Mouse (Mus musculus): Measurements from ENCODE around the gene Txnrd1. TPM values are rescaled to one million over a fixed set of nuclear protein-coding genes. Genes with fewer than 3 reads are reported as not detected.
A peak's percentile ranks its signal among the peaks of the same experiment; 100 is the strongest.

Gene Txnrd1
- total RNA-seq, 1 experiment from 2014 or later: 115 TPM

DNA sequence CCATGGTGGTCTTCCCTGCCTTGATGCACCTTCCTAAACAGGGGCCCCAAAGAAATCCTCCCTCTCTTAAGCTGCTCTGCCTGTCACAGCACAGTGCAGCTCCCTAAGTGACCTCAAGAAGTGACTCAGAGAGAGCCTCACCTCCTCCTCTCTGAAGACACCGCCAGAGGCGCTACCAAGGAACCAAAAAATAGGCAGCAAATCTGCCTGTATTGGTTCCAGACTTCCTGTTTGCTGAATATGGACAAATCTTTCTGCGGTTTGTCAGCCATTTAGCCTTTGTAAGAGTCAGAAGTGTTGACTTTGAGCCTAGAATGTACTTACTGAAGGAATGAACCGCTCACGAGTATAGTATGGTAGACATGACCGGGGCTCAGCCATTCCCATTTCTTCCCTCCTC lies 80.0 kb downstream of the Txnrd1 start:
- no peak for DNase-seq

- no peak for DNase-seq
These were observed 84.9 kb downstream of the Txnrd1 start for GRCm38 (mm10) chr10:82918675-82919074.

DNA sequence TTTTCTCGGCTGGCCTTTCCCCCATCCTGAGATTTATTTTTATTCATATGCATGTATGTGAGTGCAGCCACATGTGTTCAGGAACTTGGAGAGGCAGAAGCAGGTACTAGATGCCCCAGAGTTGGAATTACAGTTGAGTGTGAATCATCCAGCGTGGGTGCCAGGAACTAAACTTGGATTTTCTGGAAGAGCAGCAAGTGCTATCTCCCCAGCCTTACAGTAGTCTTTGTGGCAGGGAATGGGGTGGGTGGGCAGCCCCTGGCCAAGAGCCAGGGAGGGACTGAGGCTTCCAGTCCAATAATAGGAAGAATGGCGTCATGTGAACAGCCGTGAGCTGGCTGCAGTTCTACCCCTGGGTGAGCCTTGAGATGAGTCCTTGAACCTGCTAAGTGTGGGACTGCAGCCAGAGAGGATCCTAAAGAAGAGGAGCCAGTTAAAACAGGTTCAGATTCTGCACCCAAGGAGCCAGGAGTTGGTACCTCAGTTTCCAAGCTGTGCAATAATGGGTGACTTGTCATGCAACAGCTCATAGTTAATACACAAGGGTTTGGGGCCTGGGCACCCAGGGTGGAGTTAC lies 85.7 kb downstream of the Txnrd1 start:
- peak; percentile 52 for DNase-seq

DNA sequence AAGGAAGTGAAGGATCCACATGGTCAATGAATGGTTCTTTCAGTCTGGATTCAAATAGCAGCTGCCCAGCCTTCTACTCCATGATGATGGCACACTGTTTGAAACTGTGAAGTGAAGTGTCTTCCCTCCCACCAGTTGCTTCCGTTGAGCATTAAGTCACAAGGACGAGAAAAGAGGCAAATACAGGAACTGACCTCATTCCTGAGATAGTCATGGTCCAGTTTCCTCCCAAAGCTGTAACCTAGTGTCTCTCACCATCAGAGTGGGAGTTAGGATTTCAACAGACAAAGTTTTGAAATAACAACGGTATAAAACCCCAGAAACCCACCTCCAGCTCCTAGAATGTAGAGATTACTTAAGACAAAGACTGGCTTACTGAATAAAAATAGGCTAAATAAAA lies 89.8 kb downstream of the Txnrd1 start:
- no peak for DNase-seq

GRCm38 (mm10) chr10:82924750-82925149 lies 91.0 kb downstream of the Txnrd1 start:
- no peak for DNase-seq

- DNase-seq: no peak
These were observed 91.9 kb downstream of the Txnrd1 start for GRCm38 (mm10) chr10:82925624-82926023.

- no peak for DNase-seq
These were observed 101.4 kb downstream of the Txnrd1 start for GRCm38 (mm10) chr10:82935018-82935633.

- DNase-seq: no peak
These were observed 102.0 kb downstream of the Txnrd1 start for GRCm38 (mm10) chr10:82935774-82936173.

Other genes with a start within 250 kb of the Txnrd1 start
- gene 1190007I07Rik, start 210.7 kb upstream of the Txnrd1 start, total RNA-seq (2021): 39.5 and 42.9 TPM in 2 replicates
- gene Tdg, start 204.1 kb upstream of the Txnrd1 start, total RNA-seq (2021): 31.5 and 38.6 TPM in 2 replicates
- 2.3 and 2.8 TPM in 2 replicates for gene Glt8d2, start 143.3 kb upstream of the Txnrd1 start, total RNA-seq (2021)
- 30.5 and 37.3 TPM in 2 replicates for gene Hcfc2, start 137.8 kb upstream of the Txnrd1 start, total RNA-seq (2021)
- 20.3 and 25.2 TPM in 2 replicates for gene Nfyb, start 69.8 kb upstream of the Txnrd1 start, total RNA-seq (2021)
- gene Eid3, start 32.7 kb downstream of the Txnrd1 start, total RNA-seq (2021): 2.3 and 3.0 TPM in 2 replicates
- gene Chst11, start 151.5 kb downstream of the Txnrd1 start, total RNA-seq (2021): 31.8 and 33.6 TPM in 2 replicates

Data from adrenal gland, postnatal 14 days (tissue).